Mouse (Mus musculus) CD8-positive naive resting alpha-beta T cell, adult 57 days (primary cell): ENCODE data around the gene Tbx21. TPM values are rescaled to one million over a fixed set of nuclear protein-coding genes. Genes with fewer than 3 reads are reported as not detected.

Experiments
- total RNA-seq: library from RNA; stranded (reverse); gene quantifications from one replicate; pipeline ENCODE4 v1.2.4, GENCODE M21; 2023

Gene Tbx21
- 2.4 TPM for total RNA-seq

DNA sequence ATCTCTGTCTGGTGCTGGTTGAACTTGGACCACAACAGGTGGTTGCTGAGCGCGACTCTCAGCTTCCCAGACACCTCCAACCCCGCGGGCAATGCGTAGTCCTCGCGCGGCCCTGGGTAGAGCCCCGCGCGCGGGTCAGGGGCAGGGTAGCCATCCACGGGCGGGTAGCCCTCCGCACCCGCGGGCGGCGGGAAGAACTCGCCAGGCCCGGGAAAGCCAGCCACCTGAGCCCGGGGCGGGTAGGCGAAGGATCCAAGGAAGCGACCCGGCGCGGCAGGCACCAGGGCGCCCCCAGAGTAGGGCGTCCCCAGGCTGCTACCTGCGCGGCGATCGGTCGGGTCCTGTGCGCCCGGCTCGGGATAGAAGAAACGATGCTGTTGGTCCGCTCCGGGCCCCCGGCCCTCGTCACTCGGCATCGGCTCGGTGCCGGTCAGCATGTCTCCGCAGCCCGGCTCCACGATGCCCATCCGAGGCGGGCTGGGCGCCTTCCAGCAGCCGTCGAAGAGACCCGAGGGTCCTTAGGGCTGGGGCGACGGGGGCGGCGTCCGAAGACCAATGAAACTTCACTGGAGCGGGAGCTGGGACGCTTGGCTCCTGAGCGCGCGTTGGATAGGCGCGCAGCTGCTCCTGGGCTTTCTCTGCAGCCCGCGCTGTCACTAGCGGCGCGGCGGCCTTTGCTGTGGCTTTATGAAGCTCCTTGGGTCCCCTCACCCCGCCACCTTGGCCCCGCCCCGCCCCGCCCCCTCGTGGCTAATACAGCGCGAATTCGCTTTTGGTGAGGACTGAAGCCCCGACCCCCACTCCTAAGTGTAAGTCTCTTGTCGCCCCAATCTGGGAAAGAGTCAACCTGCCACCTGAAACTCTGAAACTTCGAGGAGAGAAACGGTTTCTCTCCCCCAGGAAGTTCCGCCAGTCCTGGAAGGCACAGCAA is at the start of gene Tbx21:
Gene Tbx21, minus strand, starts transcription at position 661 of the 931 bp plus-strand sequence.

DNA sequence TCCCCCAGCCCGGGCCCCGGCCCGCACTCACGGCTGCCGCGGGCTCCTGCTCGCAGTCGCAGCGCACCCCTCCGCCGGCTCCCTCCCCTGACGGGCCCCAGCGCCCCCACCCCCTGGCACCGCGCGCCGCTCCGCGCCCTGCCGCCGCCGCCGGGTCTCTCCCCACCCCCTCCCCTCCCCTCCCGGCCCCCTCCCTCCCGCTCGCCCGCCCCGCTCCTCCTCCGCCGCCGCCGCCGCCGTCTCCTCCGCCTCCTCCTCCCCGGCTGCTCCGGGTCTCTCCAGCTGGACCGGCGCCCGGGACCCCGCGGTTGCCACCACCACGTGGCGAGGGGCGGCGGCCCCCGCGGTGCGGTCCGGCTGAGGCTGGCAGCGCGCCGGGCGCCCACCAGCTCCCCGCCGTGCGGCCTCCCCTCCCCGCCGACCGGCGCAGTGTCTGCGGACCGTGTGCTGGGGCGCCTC is 36.2 kb upstream of the Tbx21 start, which contains the start of gene Tbkbp1:
Gene Tbkbp1, minus strand, starts transcription at position 153 of the 459 bp plus-strand sequence.

DNA sequence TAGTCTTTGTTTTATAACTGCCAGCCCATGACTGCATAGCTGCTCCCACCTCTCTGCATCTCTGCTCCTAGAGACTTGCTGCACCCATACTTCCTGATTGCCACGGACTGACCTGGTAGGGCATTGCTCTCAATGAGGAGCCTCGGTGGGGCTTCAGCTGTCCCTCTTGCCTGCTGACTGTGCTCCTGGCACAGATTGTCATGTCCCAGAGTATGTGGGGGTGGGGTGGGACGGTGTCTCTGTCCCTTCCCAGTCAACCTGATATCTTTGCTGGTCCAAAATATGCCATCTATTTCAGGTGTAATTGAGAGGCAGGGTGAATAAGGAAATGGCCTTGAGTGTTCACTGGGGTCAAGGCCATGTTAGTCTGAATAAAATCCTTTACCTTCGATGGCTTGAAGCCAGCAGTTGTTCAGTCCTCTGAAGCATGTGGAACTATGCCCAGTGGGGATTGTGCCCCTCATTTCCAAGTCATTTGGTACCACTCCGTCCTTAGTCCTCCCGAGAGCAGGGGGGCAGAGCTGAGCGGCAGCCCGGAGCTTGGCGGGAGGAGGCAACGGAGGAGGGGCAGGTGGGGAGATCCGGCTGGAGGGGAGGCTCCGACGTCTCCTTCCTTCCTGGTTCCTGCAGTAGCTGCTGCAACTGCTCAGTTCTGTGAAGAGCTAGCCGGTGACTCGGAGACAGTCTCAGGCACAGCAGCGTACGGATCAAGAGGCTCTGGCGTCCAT is 64.8 kb downstream of the Tbx21 start, which contains the start of gene Osbpl7:
Gene Osbpl7, plus strand, starts transcription at position 413 of the 728 bp plus-strand sequence.

Other genes with a start within 250 kb of the Tbx21 start
- 40.0 TPM for gene Cdk5rap3, start 198.8 kb downstream of the Tbx21 start, total RNA-seq
- not detected for gene Prr15l, start 187.2 kb downstream of the Tbx21 start, total RNA-seq
- gene Pnpo, start 171.3 kb downstream of the Tbx21 start, total RNA-seq, result 24.1 TPM
- gene Sp2, start 132.4 kb downstream of the Tbx21 start, total RNA-seq, result 59.5 TPM
- 0.73 TPM for gene Sp6, start 101.9 kb downstream of the Tbx21 start, total RNA-seq
- 5.8 TPM for gene Scrn2, start 85.4 kb downstream of the Tbx21 start, total RNA-seq
- not detected for gene Lrrc46, start 73.9 kb downstream of the Tbx21 start, total RNA-seq
- gene Mrpl10, start 73.8 kb downstream of the Tbx21 start, total RNA-seq, result 44.2 TPM
- gene Osbpl7, start 64.7 kb downstream of the Tbx21 start, total RNA-seq, result 34.8 TPM
- gene Tbkbp1, start 36.2 kb upstream of the Tbx21 start, total RNA-seq, result 0.89 TPM
- gene Kpnb1, start 72.5 kb upstream of the Tbx21 start, total RNA-seq, result 140 TPM
- 77.5 TPM for gene Npepps, start 165.3 kb upstream of the Tbx21 start, total RNA-seq
- gene Mrpl45, start 200.4 kb upstream of the Tbx21 start, total RNA-seq, result 13.8 TPM
- not detected for gene Gpr179, start 236.7 kb upstream of the Tbx21 start, total RNA-seq
- gene Socs7, start 247.2 kb upstream of the Tbx21 start, total RNA-seq, result 15.9 TPM